Mouse (Mus musculus) ES-E14 (cell line): ENCODE results near the gene Lrrd1. TPM values are rescaled to one million over a fixed set of nuclear protein-coding genes. Genes with fewer than 3 reads are reported as not detected.
"Not testable (repeated sequence)": the region's sequence is repeated elsewhere in the genome, so short reads cannot be mapped to it uniquely, and the experiment has no call there.

Source experiments
- DNase-seq: peaks from one replicate; pipeline ENCODE4 v3.0.0-alpha.2; 2013; ENCODE audit warnings: low read depth, low spot score
- H3K27ac ChIP-seq: 2 replicates; pipeline ENCODE4 v1.5.1; 2012; ENCODE audit warnings: low read depth, mild to moderate bottlenecking, low read length, moderate library complexity, mixed read lengths; ENCODE audit not compliant: poor library complexity, insufficient read depth, severe bottlenecking
- H3K36me3 ChIP-seq: 2 replicates; pipeline ENCODE4 v1.6.1; 2012; ENCODE audit warnings: mild to moderate bottlenecking, low read length, moderate library complexity, mixed read lengths; ENCODE audit not compliant: control insufficient read depth, poor library complexity, insufficient read depth, severe bottlenecking
- H3K4me1 ChIP-seq, 2 experiments: fragments of 150-350 bp in 1 of 2; sonication (generic) in 1 of 2; 2 replicates each; pipeline ENCODE4 v1.6.1; 2012; ENCODE audit warnings: low read length in 2 of 2, mild to moderate bottlenecking in 1 of 2, mixed read lengths in 1 of 2; ENCODE audit not compliant: control insufficient read depth in 2 of 2, insufficient read depth in 2 of 2, poor library complexity in 1 of 2
- H3K4me3 ChIP-seq, 2 experiments: fragments of 150-350 bp in 1 of 2; sonication (generic) in 1 of 2; 2 replicates each; pipeline ENCODE4 v1.5.1; 2012; ENCODE audit warnings: low read length in 2 of 2, low read depth in 1 of 2, mild to moderate bottlenecking in 1 of 2, mixed read lengths in 1 of 2; ENCODE audit not compliant: insufficient read depth in 1 of 2, poor library complexity in 1 of 2, severe bottlenecking in 1 of 2
- H3K9ac ChIP-seq: 2 replicates; pipeline ENCODE4 v1.6.1; 2012; ENCODE audit warnings: low read depth, mild to moderate bottlenecking, low read length, mixed read lengths; ENCODE audit not compliant: poor library complexity, insufficient read depth, severe bottlenecking
- H3K9me3 ChIP-seq: fragments of 150-350 bp; sonication (generic); 2 replicates; pipeline ENCODE4 v1.6.1; 2012; ENCODE audit warnings: low read depth, mild to moderate bottlenecking, low read length; ENCODE audit not compliant: control insufficient read depth, insufficient read depth
- CHD2 ChIP-seq: IDR thresholded peaks from 2 replicates; pipeline ENCODE4 v1.6.1; 2014; ENCODE audit warnings: mild to moderate bottlenecking, low read depth, low read length, inconsistent platforms
- HCFC1 ChIP-seq: IDR thresholded peaks from 2 replicates; pipeline ENCODE4 v1.6.1; 2012; ENCODE audit warnings: low read length, inconsistent platforms, borderline replicate concordance; ENCODE audit not compliant: insufficient read depth
- MAFK ChIP-seq: IDR thresholded peaks from 2 replicates; pipeline ENCODE4 v1.6.1; 2014; ENCODE audit warnings: mild to moderate bottlenecking, low read depth, low read length, inconsistent platforms; ENCODE audit not compliant: insufficient read depth
- ZC3H11A ChIP-seq: IDR thresholded peaks from 2 replicates; pipeline ENCODE4 v1.6.1; 2012; ENCODE audit warnings: low read depth, mild to moderate bottlenecking, inconsistent platforms, low read length, borderline replicate concordance
- ZNF384 ChIP-seq: IDR thresholded peaks from 2 replicates; pipeline ENCODE4 v1.6.1; 2012; ENCODE audit warnings: low read depth, low read length, inconsistent platforms
- in situ Hi-C, 2 experiments: fragments of 600-800 bp; cut with MboI; formaldehyde crosslinking; loops; one replicate each; pipeline ENCODE4 v1.15.1; 2025; ENCODE audit warnings: low sequenced_read_pairs in 2 of 2, inconsistent platforms in 1 of 2; ENCODE audit not compliant: unreplicated experiment in 2 of 2
- total RNA-seq: library from RNA; depleted of rRNA; stranded (reverse); fragments of 300-350 nt; gene quantifications from 2 replicates; pipeline ENCODE4 v1.2.3, GENCODE M21; 2012; rRNA removed

Lrrd1 gene
- total RNA-seq = 0.05 and 0.09 TPM in 2 replicates

- peaks cover 2% of the 10 kb centered on the region; the same call in 1 of the 2 replicates for H3K36me3 ChIP-seq
- TF ChIP-seq CHD2 (no peak), HCFC1 (no peak), MAFK (no peak), ZNF384 (no peak), ZC3H11A (no peak)
- peak within 1 kb of the TSS; percentile 67 for H3K9ac ChIP-seq
- in situ Hi-C loops = no loop called here
- peak within 1 kb of the TSS; percentile 67 to 75 for H3K4me3 ChIP-seq
- H3K9me3 ChIP-seq = no peaks in the 10 kb centered on the region
- H3K4me1 ChIP-seq = no peaks in the 10 kb centered on the region
- DNase-seq = peak; percentile 11
- H3K27ac ChIP-seq = no peak within 1 kb of the TSS
Observed at GRCm38 (mm10) chr5:3845026-3845425, at the start of gene Lrrd1. TSS of gene Lrrd1 (plus strand) at chr5:3845173.

GRCm38 (mm10) chr5:3797101-3797500 is 47.9 kb upstream of the Lrrd1 start:
- H3K4me1 ChIP-seq, H3K9ac ChIP-seq, H3K27ac ChIP-seq, DNase-seq, H3K9me3 ChIP-seq, H3K4me3 ChIP-seq, H3K36me3 ChIP-seq, in situ Hi-C loops: not testable (repeated sequence)

- H3K36me3 ChIP-seq, H3K4me3 ChIP-seq, in situ Hi-C loops, H3K9ac ChIP-seq, H3K4me1 ChIP-seq, H3K27ac ChIP-seq, DNase-seq, H3K9me3 ChIP-seq: not testable (repeated sequence)
Observed at GRCm38 (mm10) chr5:3798656-3799055, 46.3 kb upstream of the Lrrd1 start.

- H3K4me1 ChIP-seq = peaks cover 0 to 7% of the 10 kb centered on the region in 2 experiments; a peak in 2 of 4 replicates
- in situ Hi-C loops = no loop called here
- no peak for DNase-seq
- no peak for TF ChIP-seq HCFC1
- TF ChIP-seq CHD2 = no peak
- no peak for TF ChIP-seq MAFK
- TF ChIP-seq ZC3H11A = no peak
- TF ChIP-seq ZNF384 = no peak
- no peak overlapping the region for H3K27ac ChIP-seq
- H3K4me3 ChIP-seq = no peak overlapping the region
- H3K9ac ChIP-seq = no peak overlapping the region
- no peaks in the 10 kb centered on the region for H3K9me3 ChIP-seq
- H3K36me3 ChIP-seq = no peaks in the 10 kb centered on the region
Observed at GRCm38 (mm10) chr5:3800041-3800440, 44.9 kb upstream of the Lrrd1 start.

- Histone ChIP-seq H3K36me3 (no peaks in the 10 kb centered on the region), H3K9ac (no peak overlapping the region), H3K27ac (no peak overlapping the region), H3K4me3 (no peak overlapping the region), H3K9me3 (no peaks in the 10 kb centered on the region), H3K4me1 (peaks cover 0 to 7% of the 10 kb centered on the region in 2 experiments; a peak in 2 of 4 replicates)
- no peak for DNase-seq
- no peak for TF ChIP-seq ZNF384
- no peak for TF ChIP-seq HCFC1
- no peak for TF ChIP-seq MAFK
- TF ChIP-seq ZC3H11A = no peak
- in situ Hi-C loops = no loop called here
Observed at GRCm38 (mm10) chr5:3800881-3801280, 44.1 kb upstream of the Lrrd1 start.
